Mouse (Mus musculus) lung, embryonic 16.5 days (tissue): ENCODE measurements around the gene Tnfaip3. TPM values are rescaled to one million over a fixed set of nuclear protein-coding genes. Genes with fewer than 3 reads are reported as not detected.

Experiments
- ATAC-seq: fragments of 200-750 bp; cut with Nextera tagmentation; 2 replicates; pipeline ENCODE4 v1.8.0; 2017; ENCODE audit warnings: low read depth, mild to moderate bottlenecking, moderate library complexity
- H3K27ac ChIP-seq: fragments of 300-500 bp; sonication (generic); 2 replicates; pipeline ENCODE4 v1.5.1; 2014; ENCODE audit warnings: mild to moderate bottlenecking, control low read depth, low read length
- H3K27me3 ChIP-seq: fragments of 300-500 bp; sonication (generic); 2 replicates; pipeline ENCODE4 v1.6.1; 2014; ENCODE audit warnings: low read depth, low read length, mixed read lengths; ENCODE audit not compliant: control insufficient read depth, insufficient read depth
- H3K36me3 ChIP-seq: fragments of 300-500 bp; sonication (generic); 2 replicates; pipeline ENCODE4 v1.6.1; 2014; ENCODE audit warnings: low read length; ENCODE audit not compliant: control insufficient read depth, insufficient read depth
- H3K4me1 ChIP-seq: fragments of 300-500 bp; sonication (generic); replicated peaks from 2 replicates; pipeline ENCODE4 v1.6.1; 2014; ENCODE audit warnings: low read length, mixed read lengths; ENCODE audit not compliant: control insufficient read depth, insufficient read depth
- H3K4me2 ChIP-seq: fragments of 300-500 bp; sonication (generic); 2 replicates; pipeline ENCODE4 v1.6.1; 2014; ENCODE audit warnings: low read depth, low read length, control low read depth
- H3K4me3 ChIP-seq: fragments of 300-500 bp; sonication (generic); 2 replicates; pipeline ENCODE4 v1.5.1; 2014; ENCODE audit warnings: mild to moderate bottlenecking, low read length, control low read depth
- H3K9ac ChIP-seq: fragments of 300-500 bp; sonication (generic); 2 replicates; pipeline ENCODE4 v1.6.1; 2014; ENCODE audit warnings: low read length, control low read depth
- H3K9me3 ChIP-seq: fragments of 300-500 bp; sonication (generic); 2 replicates; pipeline ENCODE4 v1.6.1; 2016; ENCODE audit warnings: low read length; ENCODE audit not compliant: control insufficient read depth
- WGBS: fragments of 180-500 bp; shearing (Covaris S2); extraction: QIAGEN DNeasy Blood & Tissue Kit; methylation state at CpG from one replicate; pipeline ENCODE4 v1.1.7; 2014; 5-methylcytosine and 5-hydroxymethylcytosine counted together
- polyA plus RNA-seq: library from polyadenylated mRNA; unstranded; fragments of >200 nt; fragmentation: Nextera tagmentation; extraction: Ambion mirVana; gene quantifications from 2 replicates; pipeline ENCODE4 v1.2.1, GENCODE M21; 2015

Gene Tnfaip3
- polyA plus RNA-seq, 1 experiment from 2014 or later = 2.1 TPM

- H3K4me1 ChIP-seq = no peaks in the 10 kb centered on the region
- no peaks in the 10 kb centered on the region for H3K36me3 ChIP-seq
- no peaks in the 10 kb centered on the region for H3K9me3 ChIP-seq
- no peak for ATAC-seq
- H3K27me3 ChIP-seq = no peaks in the 10 kb centered on the region
- no peak overlapping the region for H3K9ac ChIP-seq
- no peak overlapping the region for H3K27ac ChIP-seq
- H3K4me2 ChIP-seq = no peak overlapping the region
- 67% methylated on average over 2 of the region's 2 CpGs for WGBS
- no peak overlapping the region for H3K4me3 ChIP-seq
These were observed 27.6 kb downstream of the Tnfaip3 start for GRCm38 (mm10) chr10:18987907-18988199.

GRCm38 (mm10) chr10:18987046-18987906 is 28.2 kb downstream of the Tnfaip3 start:
- 20% methylated on average over 2 of the region's 2 CpGs for WGBS
- Histone ChIP-seq H3K4me1 (no peaks in the 10 kb centered on the region), H3K27ac (no peak overlapping the region), H3K9me3 (no peaks in the 10 kb centered on the region), H3K4me2 (no peak overlapping the region), H3K27me3 (no peaks in the 10 kb centered on the region), H3K4me3 (no peak overlapping the region), H3K36me3 (no peaks in the 10 kb centered on the region), H3K9ac (no peak overlapping the region)
- no peak for ATAC-seq

GRCm38 (mm10) chr10:18985516-18985915 is 29.9 kb downstream of the Tnfaip3 start:
- Histone ChIP-seq H3K36me3 (no peaks in the 10 kb centered on the region), H3K9ac (no peak overlapping the region), H3K4me2 (no peak overlapping the region), H3K27me3 (no peaks in the 10 kb centered on the region), H3K27ac (no peak overlapping the region), H3K4me3 (no peak overlapping the region), H3K9me3 (no peaks in the 10 kb centered on the region), H3K4me1 (no peaks in the 10 kb centered on the region)
- 82% methylated on average over 3 of the region's 3 CpGs for WGBS
- ATAC-seq = no peak

- Histone ChIP-seq H3K9me3 (no peaks in the 10 kb centered on the region), H3K27me3 (no peaks in the 10 kb centered on the region), H3K4me1 (no peaks in the 10 kb centered on the region), H3K9ac (no peak overlapping the region), H3K27ac (no peak overlapping the region), H3K4me3 (no peak overlapping the region), H3K4me2 (no peak overlapping the region), H3K36me3 (no peaks in the 10 kb centered on the region)
- no peak for ATAC-seq
- WGBS = 62% methylated on average over 6 of the region's 6 CpGs
These were observed 31.9 kb downstream of the Tnfaip3 start for GRCm38 (mm10) chr10:18983514-18983913.

GRCm38 (mm10) chr10:18974486-18974885 is 41.0 kb downstream of the Tnfaip3 start:
- ATAC-seq = no peak
- H3K9ac ChIP-seq = no peak overlapping the region
- H3K27ac ChIP-seq = no peak overlapping the region

GRCm38 (mm10) chr10:18966893-18967292 is 48.6 kb downstream of the Tnfaip3 start:
- Histone ChIP-seq H3K4me2 (no peak overlapping the region), H3K9me3 (no peaks in the 10 kb centered on the region), H3K9ac (no peak overlapping the region), H3K27me3 (no peaks in the 10 kb centered on the region), H3K4me3 (no peak overlapping the region), H3K27ac (no peak overlapping the region), H3K4me1 (peaks cover 2% of the 10 kb centered on the region; the same call in 1 of the 2 replicates), H3K36me3 (no peaks in the 10 kb centered on the region)
- ATAC-seq = no peak
- 85% methylated on average over 10 of the region's 10 CpGs for WGBS

More at GRCm38 (mm10) chr10:18974486-18974885, 41.0 kb downstream of the Tnfaip3 start:
- no peaks in the 10 kb centered on the region for H3K9me3 ChIP-seq
- WGBS = 75% methylated on average over 3 of the region's 3 CpGs
- no peak overlapping the region for H3K4me2 ChIP-seq
- no peaks in the 10 kb centered on the region for H3K4me1 ChIP-seq
- H3K36me3 ChIP-seq = no peaks in the 10 kb centered on the region
- H3K4me3 ChIP-seq = no peak overlapping the region
- no peaks in the 10 kb centered on the region for H3K27me3 ChIP-seq

- H3K27me3 ChIP-seq = no peaks in the 10 kb centered on the region
- no peaks in the 10 kb centered on the region for H3K36me3 ChIP-seq
- no peaks in the 10 kb centered on the region for H3K9me3 ChIP-seq
- no peak overlapping the region for H3K9ac ChIP-seq
- H3K27ac ChIP-seq = no peak overlapping the region
- H3K4me3 ChIP-seq = no peak overlapping the region
- H3K4me1 ChIP-seq = peaks cover 2% of the 10 kb centered on the region; the same call in 1 of the 2 replicates
- ATAC-seq = no peak
- H3K4me2 ChIP-seq = no peak overlapping the region
- 82% methylated on average over 4 of the region's 4 CpGs for WGBS
These were observed 49.9 kb downstream of the Tnfaip3 start for GRCm38 (mm10) chr10:18965601-18966000.

- H3K4me3 ChIP-seq = no peak overlapping the region
- no peak overlapping the region for H3K9ac ChIP-seq
- H3K4me1 ChIP-seq = peaks cover 2% of the 10 kb centered on the region; the same call in 1 of the 2 replicates
- H3K27me3 ChIP-seq = no peaks in the 10 kb centered on the region
- WGBS = 59% methylated on average over 7 of the region's 7 CpGs
- H3K4me2 ChIP-seq = no peak overlapping the region
- no peak overlapping the region for H3K27ac ChIP-seq
- H3K9me3 ChIP-seq = no peaks in the 10 kb centered on the region
- ATAC-seq = 0 out of 2 replicates have a peak, but pooled peaks have one; percentile 34
- no peaks in the 10 kb centered on the region for H3K36me3 ChIP-seq
These were observed 50.6 kb downstream of the Tnfaip3 start for GRCm38 (mm10) chr10:18964856-18965255.

- Histone ChIP-seq H3K4me1 (peaks cover under 1% of the 10 kb centered on the region; the same call in 1 of the 2 replicates), H3K9ac (no peak overlapping the region), H3K4me3 (no peak overlapping the region), H3K9me3 (no peaks in the 10 kb centered on the region), H3K4me2 (no peak overlapping the region), H3K27ac (no peak overlapping the region), H3K36me3 (no peaks in the 10 kb centered on the region), H3K27me3 (no peaks in the 10 kb centered on the region)
- WGBS = 47% methylated on average over 13 of the region's 14 CpGs
- no peak for ATAC-seq
These were observed 55.5 kb downstream of the Tnfaip3 start for GRCm38 (mm10) chr10:18959777-18960492.
